Mouse (Mus musculus) A20 (cell line): Measurements from ENCODE around the gene 4930519P11Rik.

Experiments
- DNase-seq: peaks from one replicate; pipeline ENCODE4 v3.0.0-alpha.2; 2011; ENCODE audit warnings: low read depth, low spot score

The 4930519P11Rik gene

GRCm38 (mm10) chr2:154632203-154632780 is 19.1 kb upstream of the 4930519P11Rik start:
- DNase-seq: no peak

- DNase-seq: no peak
Measured at GRCm38 (mm10) chr2:154630531-154630930, 17.3 kb upstream of the 4930519P11Rik start.

GRCm38 (mm10) chr2:154624137-154624536 is 10.9 kb upstream of the 4930519P11Rik start:
- DNase-seq: no peak

DNA sequence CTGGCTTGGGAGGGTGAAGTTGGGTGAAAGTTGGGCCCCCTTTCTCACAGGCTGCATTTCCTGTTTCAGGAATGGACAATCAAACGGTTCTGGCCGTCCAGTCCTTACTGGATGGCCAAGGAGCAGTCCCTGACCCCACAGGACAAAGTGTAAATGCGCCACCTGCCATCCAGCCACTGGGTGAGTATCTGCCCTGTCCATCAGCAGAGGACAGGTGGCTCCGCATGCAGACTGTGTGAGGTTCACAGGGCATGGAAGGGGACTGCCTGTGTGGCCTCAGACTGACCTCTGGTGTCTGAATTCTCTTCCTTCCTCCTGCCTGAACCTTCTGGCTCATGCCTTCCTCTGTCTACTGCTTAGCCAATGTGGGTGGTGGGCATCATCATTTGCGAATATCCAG is 8.4 kb upstream of the 4930519P11Rik start:
- no peak for DNase-seq

DNA sequence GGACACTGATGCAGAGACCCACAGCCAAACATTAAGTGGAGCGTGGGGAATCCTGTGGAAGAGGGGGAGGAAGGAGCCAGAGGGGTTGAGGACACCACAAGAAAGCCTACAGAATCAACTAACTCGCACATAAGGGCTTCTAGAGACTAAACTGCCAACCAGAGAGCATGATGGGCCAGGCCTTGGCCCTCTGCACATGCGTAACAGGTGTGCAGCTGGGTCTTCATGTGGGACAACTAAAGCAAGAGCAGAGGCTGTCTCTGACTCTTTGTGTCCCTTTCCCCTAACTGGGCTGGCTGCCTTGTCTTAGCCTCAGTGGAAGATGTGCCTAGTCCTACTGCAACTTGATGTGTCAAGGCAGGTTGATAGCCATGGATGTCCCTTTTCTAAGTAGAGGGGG is 3.8 kb upstream of the 4930519P11Rik start:
- DNase-seq: no peak

- no peak for DNase-seq
Measured at GRCm38 (mm10) chr2:154615674-154616073, 2.4 kb upstream of the 4930519P11Rik start.

GRCm38 (mm10) chr2:154614841-154615576 is 1.8 kb upstream of the 4930519P11Rik start:
- no peak for DNase-seq

- DNase-seq: no peak
Measured at GRCm38 (mm10) chr2:154609050-154609767, 4.0 kb downstream of the 4930519P11Rik start.

DNA sequence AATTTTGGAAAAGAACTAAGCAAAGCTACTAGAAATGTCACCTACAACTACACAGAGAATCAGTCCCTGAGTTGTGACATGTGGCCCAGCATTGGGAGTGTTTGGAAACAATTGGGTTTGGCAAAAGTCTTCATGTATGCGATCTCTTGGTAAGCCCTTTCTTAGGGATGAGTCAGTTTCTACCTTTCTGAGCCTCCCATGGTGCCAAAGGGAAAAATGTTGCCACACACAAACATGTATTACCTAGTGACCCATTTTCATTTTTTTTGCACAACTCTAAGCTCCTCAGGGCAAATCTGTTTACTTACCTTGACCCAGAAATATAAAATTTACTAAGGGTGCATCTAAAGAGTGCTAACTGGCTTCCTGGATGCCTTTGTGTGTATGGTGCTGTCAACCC is 6.3 kb downstream of the 4930519P11Rik start:
- DNase-seq: no peak

DNA sequence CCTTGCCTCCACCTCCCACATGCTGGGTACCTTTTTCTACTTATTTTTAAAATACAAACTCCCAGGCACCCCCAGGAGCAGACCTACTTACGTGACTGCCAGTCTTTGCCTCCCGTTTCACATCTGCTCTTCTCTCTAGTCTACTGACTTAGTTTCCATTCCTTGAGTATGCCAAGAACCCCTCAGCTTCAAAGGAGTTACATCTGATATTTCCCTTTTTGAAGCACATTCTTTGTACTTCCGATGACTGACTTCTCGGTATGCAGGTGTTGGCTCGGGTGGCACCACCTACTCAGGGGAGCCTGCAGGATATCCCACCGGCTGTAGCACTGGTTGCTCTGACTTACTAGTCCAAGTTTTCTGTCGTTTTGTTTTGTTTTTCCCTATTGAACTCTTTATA is 9.1 kb downstream of the 4930519P11Rik start:
- no peak for DNase-seq

- DNase-seq: peak; percentile 100
Measured at GRCm38 (mm10) chr2:154603638-154604153, 9.5 kb downstream of the 4930519P11Rik start, which contains the start of gene Pxmp4. Pxmp4 (minus strand) TSS chr2:154603708.

GRCm38 (mm10) chr2:154603007-154603637 is 10.1 kb downstream of the 4930519P11Rik start:
- no peak for DNase-seq

DNA sequence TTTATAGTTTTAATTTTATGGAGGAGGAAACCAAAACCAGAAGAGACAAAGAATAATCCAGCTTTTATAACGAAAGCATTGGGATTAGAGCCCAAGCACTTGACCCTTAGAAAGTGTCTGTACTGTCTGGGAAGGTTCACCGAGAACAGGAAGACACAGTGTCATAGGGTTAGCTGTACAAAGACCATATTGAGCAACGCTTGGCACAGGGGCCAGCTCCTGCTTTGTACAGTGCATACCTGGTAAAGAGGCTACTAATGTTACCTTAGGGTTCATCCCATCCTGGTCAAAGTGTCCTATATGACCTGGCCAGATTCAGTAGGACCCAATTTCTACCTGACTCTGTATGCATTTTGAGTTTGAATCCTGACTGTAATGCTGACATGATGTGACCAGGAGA is 11.9 kb downstream of the 4930519P11Rik start:
- DNase-seq: no peak

- DNase-seq: no peak
Measured at GRCm38 (mm10) chr2:154600586-154600985, 12.7 kb downstream of the 4930519P11Rik start.

- DNase-seq: peak; percentile 70
Measured at GRCm38 (mm10) chr2:154597399-154597798, 15.8 kb downstream of the 4930519P11Rik start.

DNA sequence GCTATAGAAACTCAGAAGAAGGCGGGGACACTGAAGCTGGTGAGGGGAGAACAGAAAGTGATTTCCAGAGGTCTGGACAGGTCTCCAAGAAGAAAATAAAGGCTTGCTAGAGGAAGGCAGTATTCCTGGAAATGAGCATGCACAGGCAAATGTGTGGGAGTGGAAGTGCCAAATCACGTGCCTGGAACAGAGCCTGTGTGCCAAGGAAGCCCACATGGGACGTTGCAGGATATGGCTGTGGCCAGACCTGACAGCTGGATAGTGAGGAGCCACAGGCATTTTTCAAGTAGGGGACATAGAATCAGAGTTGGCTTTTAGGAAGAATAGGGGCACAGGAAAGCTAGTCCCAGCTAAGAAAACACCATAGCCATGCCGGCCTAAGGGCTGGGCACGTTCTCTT is 17.5 kb downstream of the 4930519P11Rik start:
- DNase-seq: no peak

GRCm38 (mm10) chr2:154593025-154593424 is 20.2 kb downstream of the 4930519P11Rik start:
- DNase-seq: peak; percentile 57

DNA sequence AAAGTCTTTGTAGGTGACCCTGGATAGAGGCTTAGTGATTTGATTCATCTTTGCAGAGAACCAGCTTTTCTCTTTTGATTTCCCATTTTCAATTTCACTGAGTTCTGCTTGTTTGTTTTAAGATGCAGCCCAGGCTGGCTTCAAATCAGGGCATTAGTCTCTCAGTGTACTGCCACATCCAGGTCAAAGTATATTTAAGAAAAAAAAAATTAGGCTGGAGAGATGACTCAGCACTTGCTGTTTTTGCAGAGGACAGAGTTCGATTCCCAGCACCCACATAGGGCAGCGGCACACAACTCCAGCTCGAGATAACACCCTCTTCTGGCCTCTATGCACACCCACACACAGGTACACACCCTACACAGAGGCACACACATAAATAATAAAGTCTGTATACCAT is 22.0 kb downstream of the 4930519P11Rik start:
- no peak for DNase-seq

DNA sequence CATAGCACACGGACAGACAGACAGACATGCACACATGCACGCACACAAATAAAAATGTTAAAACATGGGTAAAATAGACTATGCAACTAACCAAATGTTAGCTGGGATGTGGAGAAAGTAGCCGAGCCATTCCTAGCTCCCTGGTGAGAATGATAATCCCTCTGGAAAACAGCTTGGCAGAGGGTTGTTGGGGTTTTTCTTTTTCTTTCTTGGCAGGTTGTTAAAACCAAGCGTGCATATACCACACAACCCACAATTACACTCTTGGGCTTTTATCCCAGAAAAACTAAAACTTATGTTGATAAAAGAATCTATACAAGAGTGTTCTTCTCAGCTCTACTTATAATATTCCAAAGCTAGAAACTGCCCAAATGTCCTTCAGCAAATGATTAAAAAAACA is 24.2 kb downstream of the 4930519P11Rik start:
- DNase-seq: no peak

GRCm38 (mm10) chr2:154586405-154586804 is 26.8 kb downstream of the 4930519P11Rik start:
- peak; percentile 77 for DNase-seq

- no peak for DNase-seq
Measured at GRCm38 (mm10) chr2:154584931-154585601, 28.2 kb downstream of the 4930519P11Rik start.
